Mouse (Mus musculus) myocyte (in vitro differentiated cells): ENCODE measurements around the gene Atf6.

Source experiments
- CEBPB ChIP-seq: IDR thresholded peaks from 2 replicates; pipeline ENCODE4 v1.6.1; 2011; ENCODE audit warnings: mild to moderate bottlenecking, moderate library complexity; ENCODE audit not compliant: poor library complexity, insufficient read depth, severe bottlenecking
- E2F4 ChIP-seq: IDR thresholded peaks from one replicate; pipeline ENCODE4 v1.6.1; 2011; ENCODE audit warnings: mild to moderate bottlenecking, control low read depth, moderate library complexity; ENCODE audit not compliant: insufficient read depth
- POLR2A ChIP-seq: IDR thresholded peaks from one replicate; pipeline ENCODE4 v1.6.1; 2011; ENCODE audit warnings: low read depth, mild to moderate bottlenecking, control low read depth, moderate library complexity; ENCODE audit not compliant: insufficient read length
- POLR2AphosphoS2 ChIP-seq: IDR thresholded peaks from one replicate; pipeline ENCODE4 v1.6.1; 2011; ENCODE audit warnings: low read depth, control low read depth; ENCODE audit not compliant: insufficient read length
- TCF3 ChIP-seq: IDR thresholded peaks from one replicate; pipeline ENCODE4 v1.6.1; 2011; ENCODE audit warnings: low read depth, control low read depth; ENCODE audit not compliant: insufficient read length
- USF1 ChIP-seq: IDR thresholded peaks from one replicate; pipeline ENCODE4 v1.6.1; 2011; ENCODE audit warnings: low read depth, mild to moderate bottlenecking, control low read depth, moderate library complexity

DNA sequence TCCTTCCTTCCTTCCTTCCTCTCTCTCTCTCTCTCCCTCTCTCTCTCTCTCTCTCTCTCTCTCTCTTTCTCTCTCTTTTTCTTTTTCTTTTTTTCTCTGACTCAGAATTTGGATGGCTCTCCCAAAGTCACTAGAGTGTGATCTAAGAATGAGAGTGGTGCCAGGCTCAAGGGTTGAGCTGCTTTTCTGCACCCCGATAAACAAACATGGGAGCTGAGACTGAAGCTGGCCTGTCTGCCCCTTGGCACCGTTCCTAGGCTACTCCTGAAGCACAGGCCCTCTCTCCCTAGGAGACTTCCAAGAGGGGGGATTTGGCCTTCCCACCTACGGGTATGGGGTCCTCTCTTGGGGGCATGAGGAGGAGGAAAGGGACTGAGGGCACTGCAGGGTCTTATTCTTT is 168.8 kb downstream of the Atf6 start:
- TF ChIP-seq USF1: no peak
- no peak for TF ChIP-seq POLR2A
- TF ChIP-seq CEBPB: no peak
- TF ChIP-seq TCF3: no peak
- no peak for TF ChIP-seq E2F4
- TF ChIP-seq POLR2AphosphoS2: no peak
